Mouse (Mus musculus): ENCODE results near the gene Fbf1.

The Fbf1 gene

DNA sequence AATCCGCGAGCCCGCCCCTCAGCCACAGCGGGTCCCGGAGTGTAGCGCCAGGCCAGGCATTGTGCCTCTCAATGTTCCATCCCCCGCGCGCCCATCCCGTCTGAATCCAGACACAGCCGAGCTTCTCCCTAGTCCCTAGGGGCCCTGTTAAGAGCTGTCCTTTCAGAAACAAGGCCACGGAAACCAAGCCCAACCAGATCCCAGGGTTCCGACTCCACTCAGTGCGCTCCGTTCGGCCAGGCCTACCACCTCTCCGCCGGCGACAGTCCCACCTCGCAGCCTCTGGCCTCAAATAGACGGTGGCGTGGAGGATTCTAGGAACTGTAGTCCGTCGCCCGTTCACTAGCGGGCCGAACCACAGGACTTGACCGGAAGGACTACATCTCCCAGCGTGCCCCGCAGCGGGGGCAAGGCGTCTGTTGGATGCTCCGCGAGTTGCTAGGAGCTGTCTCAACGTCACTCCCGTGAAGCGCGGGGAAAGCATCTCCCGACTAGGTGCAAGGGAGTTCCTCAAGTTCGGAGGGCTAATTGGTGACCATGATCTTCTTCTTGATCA lies at the start of gene Fbf1:
Gene Fbf1, minus strand, starts transcription at position 283 of the 556 bp plus-strand sequence.
- peak; percentile 98 to 99 for DNase-seq (ENCODE audit: low spot score in 2 of 2)

DNA sequence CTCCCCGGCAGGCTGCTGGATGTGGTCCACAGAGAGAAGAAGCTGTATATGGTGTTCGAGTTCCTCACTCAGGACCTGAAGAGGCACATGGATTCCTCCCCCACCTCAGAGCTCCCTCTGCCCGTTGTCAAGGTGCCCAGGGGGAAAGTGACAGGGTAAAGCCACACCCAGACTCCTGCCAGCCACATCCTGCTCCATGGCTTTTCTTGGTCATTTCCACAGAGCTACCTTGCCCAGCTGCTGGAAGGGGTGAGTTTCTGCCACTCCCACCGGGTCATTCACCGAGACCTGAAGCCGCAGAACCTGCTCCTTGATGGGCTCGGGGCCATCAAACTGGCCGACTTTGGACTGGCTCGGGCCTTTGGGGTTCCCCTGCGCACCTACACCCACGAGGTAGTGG lies 48.6 kb upstream of the Fbf1 start:
- DNase-seq (ENCODE audit: low spot score in 2 of 2), result no peak

DNA sequence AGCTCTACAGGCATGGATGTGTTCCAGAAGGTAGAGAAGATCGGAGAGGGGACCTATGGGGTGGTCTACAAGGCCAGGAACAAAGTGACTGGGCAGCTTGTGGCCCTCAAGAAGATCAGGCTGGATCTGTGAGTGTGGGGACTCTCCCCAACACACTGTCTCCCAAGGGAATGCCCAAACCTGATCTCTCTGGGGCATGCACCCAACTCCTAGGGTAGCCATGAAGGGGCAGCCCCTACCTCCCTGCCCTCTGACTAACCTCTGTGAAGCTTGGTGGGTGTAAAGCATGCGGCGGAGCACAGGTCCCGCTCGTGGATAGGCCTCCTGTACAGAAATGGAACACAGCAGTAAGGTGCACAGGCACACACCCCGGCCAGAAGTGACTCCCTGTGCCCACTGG lies 48.0 kb upstream of the Fbf1 start:
- DNase-seq (ENCODE audit: low spot score in 2 of 2), result no peak

DNA sequence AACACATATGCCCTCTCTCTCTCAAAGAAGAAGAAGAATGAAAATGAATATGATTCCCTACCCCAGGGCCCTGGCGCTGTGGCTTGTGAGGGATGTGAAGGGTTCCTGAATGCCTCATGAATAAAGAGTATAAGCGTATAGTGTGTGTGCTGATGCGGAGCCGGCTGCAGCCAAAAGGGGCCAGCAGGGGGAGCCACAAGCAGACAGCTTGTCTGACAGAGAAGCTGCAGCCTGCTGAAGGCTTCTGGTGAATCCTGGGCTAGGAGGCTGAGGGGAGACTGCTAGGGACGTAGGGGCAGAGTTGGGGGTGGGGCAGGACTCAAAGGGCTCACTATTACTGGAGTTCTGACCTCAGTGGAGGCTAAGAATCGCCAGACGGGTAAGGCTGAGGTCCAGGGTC lies 47.2 kb upstream of the Fbf1 start:
- no peak for DNase-seq (ENCODE audit: low spot score in 2 of 2)

DNA sequence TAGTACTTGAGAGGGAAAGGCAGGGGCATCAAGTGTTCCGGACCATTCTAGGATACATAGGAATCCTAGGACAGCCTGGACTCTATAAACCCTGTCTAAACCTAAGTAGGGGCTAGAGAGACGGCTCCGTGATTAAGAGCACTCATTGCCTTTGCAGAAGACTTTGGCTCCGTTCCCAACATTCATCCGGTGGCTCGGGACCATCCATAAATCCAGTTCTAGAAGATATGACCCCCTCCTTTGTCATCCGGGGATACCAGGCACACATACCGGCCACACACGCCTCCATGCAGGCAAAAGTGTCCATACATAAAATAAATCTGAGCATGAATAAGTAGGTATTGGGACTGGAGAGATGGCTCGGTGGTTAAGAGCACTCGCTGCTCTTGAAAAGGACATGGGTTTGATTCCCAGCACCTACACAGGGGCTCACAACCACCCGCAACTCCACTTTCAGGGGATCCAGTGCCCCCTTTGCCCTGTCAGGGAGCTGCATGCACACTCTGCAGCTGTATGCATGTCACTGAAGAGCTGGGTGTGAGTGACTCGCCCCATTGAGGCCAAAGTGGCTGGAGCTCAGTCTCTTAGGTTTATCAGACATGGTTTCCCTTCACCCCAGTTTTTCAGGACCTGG lies 46.0 kb upstream of the Fbf1 start:
- no peak for DNase-seq (ENCODE audit: low spot score in 2 of 2)

DNA sequence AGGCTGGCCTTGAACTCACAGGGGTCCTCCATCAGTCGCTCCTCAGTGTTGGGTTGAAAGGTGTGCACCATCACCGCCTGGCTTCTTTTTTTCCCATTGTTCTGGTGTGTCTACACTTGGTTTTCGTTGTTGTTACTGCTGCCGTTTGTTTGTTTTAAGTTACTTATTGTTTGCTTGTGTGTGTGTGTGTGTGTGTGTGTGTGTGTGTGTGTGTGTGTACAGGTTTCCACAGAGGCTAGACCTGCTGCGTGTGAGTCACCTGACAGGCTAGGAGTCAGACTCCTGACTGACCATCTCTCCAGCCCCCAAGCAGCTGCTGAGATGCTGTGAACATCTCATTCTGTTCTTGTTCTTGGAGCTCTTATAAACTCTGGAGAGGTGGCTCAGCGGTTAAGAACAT lies 44.9 kb upstream of the Fbf1 start:
- no peak for DNase-seq (ENCODE audit: low spot score in 2 of 2)

DNA sequence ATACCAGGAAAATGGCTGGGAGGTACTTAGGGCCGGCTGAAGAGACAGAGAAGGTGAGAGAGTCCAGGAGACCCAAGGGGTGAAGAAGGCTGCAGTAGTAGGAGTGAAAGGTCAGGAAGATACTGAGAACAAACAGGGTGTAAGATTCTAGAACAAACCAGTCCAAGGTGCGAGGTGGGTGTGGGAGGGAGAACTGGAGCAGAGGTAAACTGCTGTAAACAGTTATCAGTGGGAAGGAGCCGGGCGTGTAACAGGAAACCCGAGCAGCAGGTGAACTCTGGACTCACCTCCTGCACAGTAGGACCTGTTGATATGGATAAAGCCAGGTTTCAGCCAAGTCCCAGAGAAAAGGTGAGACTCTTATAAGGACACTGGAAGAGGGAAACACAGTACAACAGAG lies 42.7 kb upstream of the Fbf1 start:
- no peak for DNase-seq (ENCODE audit: low spot score in 2 of 2)

DNA sequence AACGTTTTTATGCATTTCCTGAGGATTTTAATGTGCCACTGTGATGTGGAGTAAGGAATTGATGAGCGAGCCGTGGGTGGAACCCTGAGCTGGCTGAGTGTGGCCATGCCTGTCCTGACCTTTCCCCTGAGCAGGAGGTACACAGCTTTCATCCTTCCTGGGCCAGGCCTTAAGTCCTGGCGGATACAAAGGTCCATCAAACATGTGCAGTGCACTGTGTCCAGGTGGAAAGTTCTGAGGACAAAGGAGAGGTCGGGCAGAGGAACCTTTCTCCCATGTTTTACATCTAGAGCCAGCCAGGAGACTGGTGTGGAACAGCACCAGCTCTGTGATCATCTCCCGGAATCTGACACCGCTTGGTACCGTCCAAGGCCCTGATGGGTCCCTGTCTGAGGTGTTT lies 41.3 kb upstream of the Fbf1 start:
- no peak for DNase-seq (ENCODE audit: low spot score in 2 of 2)

DNA sequence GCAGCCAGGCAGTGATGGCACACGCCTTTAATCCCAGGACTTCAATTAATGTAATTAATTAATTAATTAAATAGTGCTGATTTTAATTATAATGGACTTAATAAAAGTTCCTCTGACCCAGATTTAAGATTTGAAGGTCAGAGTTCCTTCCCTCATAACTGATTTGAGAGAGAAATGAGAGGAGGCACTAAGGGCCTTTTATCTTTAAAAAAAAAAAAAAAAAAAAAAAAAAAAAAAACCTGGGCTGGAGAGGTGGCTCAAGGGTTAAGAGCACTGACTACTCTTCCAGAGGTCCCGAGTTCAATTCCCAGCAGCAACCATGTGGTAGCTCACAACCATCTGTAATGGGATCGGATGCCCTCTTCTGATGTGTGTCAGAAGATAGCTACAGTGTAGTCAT lies 40.7 kb upstream of the Fbf1 start:
- DNase-seq (ENCODE audit: low spot score in 2 of 2), result no peak

DNA sequence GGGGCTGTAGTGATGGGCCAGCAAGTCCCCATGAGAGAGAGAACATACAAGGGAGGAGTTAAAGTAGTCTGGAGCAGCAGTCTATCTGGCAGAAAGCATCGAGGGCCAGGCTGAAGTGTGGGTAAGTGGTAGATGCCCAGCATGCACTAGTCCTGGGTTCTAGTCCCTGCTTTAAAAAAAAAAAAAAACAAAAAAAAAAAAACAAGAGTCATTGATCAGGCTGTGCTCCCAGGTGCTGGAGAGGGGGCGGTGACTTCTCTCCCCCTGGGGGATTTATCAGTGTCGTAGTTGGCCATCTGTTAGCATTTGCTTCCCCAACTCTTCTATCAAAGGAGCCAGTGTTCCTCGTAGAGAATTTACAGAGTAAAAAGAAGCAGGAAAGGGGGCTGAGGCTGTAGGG lies 38.7 kb upstream of the Fbf1 start:
- no peak for DNase-seq (ENCODE audit: low spot score in 2 of 2)

DNA sequence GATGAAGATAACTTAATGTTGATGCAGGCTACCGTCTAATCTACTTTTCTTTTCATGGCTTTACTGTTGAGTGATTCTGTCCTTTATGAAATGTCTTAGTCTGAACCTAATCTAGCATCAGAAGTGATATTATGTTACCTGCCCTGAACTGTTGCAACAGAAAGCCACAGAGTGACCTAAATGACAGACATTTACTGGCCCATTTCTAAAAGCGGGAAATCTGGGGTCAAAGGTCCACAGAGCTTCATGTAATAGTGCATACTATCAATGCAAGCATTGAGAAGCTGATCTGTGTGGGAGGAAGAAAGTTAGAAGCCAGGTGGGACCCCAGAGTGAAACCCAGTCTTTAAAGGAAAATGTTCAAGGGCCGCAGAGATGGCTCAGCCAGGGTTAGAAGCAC lies 35.2 kb upstream of the Fbf1 start:
- no peak for DNase-seq (ENCODE audit: low spot score in 2 of 2)

DNA sequence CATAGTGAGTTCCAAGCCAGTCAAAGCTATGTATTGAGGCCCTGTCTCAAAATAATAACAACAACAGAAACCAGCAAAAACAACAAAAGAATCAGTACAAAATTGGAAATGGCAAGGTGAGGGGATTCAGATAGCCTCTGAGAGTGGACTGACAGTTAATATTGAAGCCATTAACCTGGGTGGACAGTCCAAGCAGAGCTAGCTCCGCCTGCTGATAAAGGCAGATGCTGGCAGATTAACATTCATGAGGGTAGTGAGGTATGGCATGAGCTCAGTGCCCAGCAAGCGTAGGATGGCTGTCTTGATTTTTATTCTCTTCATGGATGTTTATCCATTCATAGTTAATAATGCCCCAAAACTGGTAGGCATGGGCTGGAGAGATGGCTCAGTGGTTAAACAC lies 33.2 kb upstream of the Fbf1 start:
- DNase-seq (ENCODE audit: low spot score in 2 of 2), result no peak

DNA sequence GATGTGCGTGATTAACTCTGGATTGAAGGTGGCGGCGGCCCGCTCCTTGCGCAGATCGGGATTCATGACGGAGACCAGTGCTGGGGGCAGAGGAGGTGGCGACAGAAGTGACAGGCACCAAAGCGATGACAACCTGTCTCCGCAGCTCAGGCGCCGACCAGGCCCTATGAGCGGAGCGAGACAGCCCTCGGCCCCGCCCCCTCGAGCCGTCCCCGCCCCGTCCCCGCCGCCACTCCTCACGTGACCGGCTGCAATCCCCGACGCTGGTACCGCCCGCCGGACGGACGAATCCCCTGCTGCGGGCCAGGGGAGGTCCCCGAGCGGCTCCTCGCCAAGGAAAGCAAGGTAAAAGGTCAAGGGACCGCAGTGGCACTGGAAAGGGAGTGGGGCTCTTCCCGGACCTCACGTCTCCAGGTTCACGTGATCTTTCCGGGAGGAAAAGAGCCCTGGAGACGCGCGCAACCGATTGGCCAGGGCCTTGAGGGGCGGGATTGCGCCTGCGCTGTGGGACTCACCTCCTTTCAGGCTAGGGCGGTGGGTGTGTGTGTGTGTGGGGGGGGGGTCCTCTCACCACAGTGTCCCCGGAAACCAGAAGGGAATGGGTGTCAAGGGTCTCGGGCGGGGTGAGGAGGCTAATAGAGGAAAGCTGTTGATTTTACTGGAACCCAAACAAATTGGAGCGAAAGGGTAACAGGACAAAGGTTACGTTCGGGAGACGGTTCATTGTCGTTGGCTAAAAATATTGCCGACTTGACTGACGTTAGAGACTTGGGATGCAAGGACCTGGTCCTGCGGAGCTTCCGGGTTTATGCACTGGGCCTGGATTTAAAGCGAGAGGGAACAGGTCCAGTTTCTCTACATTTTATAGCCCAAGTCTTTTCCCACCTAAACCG lies 30.9 kb upstream of the Fbf1 start, which contains the start of the genes Ten1 and Acox1:
Gene Ten1, plus strand, starts transcription at position 217 of the 893 bp plus-strand sequence.
Gene Acox1, minus strand, starts transcription at position 407 of the 893 bp plus-strand sequence.
- peak; percentile 95 to 97 for DNase-seq (ENCODE audit: low spot score in 2 of 2)

DNA sequence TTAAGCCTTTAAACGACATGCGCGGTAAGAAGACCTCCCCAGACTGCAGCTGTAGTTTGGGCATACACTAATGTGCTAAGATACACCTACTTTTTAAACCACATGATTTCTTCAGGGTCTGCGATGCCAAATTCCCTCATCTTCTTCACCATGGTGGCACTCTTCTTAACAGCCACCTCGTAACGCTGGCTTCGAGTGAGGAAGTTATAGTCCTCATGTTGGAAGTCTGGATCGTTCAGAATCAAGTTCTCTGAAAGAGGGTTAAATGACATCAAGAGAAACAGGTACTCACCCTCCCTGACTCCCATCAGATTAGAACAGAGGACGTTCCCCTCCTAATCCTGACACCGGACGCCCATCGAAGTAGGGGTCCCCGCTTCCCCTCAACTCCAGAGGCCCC lies 30.2 kb upstream of the Fbf1 start:
- DNase-seq (ENCODE audit: low spot score in 2 of 2), result no peak

DNA sequence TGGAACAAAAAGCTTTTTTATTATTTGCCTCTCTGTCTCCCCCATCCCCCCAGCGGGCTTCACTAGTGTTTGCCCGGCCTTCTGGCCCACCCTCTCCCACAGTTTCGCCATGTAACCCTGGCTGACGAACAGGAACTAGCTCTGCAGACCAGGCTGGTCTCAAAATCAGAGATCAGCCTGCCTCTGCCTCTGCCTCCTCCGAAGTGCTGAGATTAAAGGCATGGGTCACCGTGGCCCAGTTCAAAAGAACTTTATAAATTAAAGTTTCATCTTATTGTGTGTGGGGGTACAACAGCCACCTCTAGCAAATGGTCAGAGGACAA lies 29.6 kb upstream of the Fbf1 start:
- no peak for DNase-seq (ENCODE audit: low spot score in 2 of 2)

DNA sequence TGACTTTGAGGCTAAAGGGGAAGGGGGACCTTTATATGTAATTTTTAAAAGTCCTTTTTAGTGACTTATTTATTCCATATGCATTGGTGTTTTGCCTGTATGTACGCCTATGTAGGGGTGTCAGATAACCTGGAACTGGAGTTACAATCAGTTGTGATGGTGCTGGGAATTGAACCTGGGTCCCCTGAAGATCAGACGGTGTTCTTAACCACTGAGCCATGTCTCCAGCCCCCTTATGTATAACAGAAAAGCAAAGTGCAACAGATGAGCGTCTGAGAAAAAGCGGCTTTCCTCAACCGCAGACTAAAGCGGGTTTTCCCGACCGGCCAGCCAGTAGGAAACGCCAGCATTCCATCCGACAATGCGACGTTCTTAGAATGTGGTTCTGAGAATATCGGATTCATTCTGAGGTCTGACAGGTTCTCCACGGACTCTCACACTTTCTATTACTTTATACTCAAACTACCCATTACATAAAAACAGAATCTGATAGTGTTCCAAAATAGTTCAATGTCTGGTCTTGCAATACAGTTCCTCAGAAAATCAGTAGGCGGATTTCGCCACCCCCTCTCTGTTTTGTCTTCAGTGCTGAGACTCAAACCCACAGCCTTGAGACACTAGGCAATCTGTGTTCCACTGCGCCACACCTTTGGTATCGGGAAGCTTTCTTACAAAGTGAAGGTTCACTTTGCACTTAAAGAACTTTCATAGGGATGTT lies 29.1 kb upstream of the Fbf1 start:
- DNase-seq (ENCODE audit: low spot score in 2 of 2), result no peak

DNA sequence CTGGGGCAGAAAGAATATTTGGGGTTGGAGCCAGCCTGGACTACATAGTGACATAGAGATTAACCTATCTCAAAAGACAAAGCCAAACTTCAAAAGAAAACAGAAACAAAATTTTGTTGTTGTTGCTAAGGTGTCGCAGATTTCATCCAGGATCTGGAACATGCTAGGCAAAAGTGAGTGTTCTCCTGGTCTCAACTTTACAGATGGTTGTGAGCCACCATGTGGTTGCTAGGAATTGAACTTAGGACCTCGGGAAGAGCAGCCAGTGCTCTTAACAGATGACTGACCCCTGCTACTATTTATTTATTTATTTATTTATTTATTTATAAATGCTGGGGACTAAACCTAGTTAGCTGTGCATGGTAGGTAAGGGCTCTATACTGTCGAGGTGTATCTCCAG lies 28.4 kb upstream of the Fbf1 start:
- DNase-seq (ENCODE audit: low spot score in 2 of 2), result no peak

DNA sequence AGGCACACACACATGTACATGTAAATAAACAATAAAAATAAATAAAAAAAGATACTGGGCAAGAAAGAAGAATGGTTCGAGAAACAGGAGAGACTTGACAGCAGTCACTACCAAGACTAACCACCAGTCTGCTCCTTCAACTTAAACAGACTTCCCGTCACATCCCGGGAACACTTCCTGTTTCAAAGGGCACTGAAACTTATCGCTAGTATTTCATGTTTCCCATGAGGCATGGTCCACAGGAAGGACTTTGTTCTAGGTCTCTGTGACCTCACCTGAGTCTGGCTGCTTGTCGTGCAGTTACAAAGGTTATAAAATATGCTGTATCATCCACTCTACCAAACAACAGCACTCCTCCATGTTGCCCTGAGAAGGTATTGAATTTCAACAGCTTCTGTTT lies 27.3 kb upstream of the Fbf1 start:
- DNase-seq (ENCODE audit: low spot score in 2 of 2), result no peak

DNA sequence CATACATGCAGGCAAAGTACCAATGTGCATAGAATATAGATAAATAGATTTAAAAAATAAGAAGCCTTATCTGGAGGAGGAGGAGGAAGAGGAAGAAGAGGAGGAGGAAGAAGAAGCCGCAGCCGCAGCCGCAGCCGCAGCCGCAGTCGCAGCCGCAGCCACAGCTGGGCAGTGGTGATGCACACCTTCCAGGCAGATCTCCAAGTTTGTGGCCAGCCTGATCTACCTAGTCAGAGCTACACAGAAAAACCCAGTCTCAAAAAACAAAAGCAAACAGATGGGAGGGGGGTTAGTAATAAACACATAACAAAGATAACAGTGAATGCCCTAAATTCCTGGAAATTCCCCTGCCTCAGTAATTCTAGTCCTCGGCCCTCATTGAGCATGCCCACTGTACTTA lies 26.7 kb upstream of the Fbf1 start:
- DNase-seq (ENCODE audit: low spot score in 2 of 2), result no peak

DNA sequence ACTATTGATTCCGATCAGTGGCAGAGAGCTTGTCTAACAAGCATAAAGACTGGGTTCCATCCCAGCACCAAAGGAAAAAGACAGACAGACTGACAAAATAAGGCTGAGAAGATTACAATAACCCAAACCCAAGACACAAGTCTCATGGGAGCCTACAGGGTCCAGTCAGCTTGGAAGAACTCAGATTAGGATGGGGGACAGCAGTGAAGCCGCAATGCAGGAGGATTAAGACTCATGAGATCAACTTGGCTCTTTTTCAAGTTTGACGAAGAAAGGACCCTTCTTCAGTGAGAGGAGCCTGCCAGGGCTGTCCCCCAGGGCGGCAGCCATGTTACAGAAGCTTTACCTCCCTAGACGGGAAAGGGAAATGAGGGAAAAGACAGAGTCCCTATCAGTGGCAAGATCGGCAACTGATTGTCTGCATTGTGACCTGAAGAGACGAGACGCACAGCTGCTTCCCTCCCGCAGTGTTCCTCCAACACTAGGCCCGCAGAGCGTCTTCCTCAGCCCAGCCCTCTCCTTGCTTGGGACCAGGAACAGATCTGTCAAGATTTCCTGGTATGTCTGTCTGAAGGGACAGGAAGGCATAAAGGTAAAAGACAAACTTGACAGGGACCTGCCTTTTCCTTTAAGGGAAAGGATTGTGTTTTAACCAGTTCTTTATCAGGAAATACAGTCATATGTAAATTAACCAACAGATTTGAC lies 19.4 kb upstream of the Fbf1 start:
- no peak for DNase-seq (ENCODE audit: low spot score in 2 of 2)

DNA sequence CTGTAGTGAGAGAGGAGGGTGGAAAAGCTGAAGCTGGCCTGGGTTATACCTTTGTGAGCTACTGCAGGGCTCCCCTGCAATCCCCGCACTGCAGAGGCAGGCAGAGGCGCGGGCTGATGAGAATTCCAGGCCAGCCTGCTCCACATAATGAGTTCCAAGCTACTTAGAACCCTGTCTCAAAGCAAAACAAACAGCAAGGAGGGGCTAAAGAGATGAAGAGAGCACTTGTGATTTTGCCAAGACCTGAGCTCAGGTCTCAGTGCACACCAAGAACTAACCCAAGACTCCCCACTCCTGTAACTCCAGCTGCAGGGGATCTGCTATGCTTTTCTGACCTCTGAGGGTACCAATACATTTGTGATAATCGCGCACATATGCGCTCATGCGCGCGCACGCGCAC lies 18.4 kb upstream of the Fbf1 start:
- DNase-seq (ENCODE audit: low spot score in 2 of 2), result no peak

DNA sequence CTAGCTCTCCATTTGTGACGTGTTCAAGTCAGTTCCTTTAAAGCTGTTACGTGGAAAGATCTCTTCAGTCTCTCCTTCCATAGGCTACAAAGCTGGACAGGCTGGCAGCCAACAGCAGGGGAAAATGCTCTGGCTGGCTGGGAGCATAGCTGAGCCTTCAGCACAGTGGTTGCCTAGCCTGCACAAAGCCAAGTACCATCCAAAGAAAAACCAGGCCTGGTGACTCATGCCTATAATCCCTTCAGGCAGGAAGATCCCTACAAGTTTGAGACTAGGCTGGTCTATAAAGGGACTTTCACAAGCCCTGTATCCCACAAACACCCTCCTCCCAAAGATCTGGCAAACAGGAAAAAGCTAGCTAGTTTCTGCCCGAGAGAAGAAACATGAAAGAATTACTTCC lies 17.9 kb upstream of the Fbf1 start:
- DNase-seq (ENCODE audit: low spot score in 2 of 2), result peak in 1 of 2 experiments; percentile 26

All from right cerebral cortex, adult 2 months (tissue).